8 mouse cellular contexts compared by ENCODE assay signal in genomic region chr11:121203859-121204160, GRCm38 (mm10). TPM values are rescaled to one million over a fixed set of nuclear protein-coding genes. Genes with fewer than 3 reads are reported as not detected.
DNase-seq lines count a peak whose midpoint lies in the region; ATAC-seq and TF ChIP-seq lines count a peak whose summit lies in the region.

No protein-coding gene starts in this region.

- no peak overlapping the region for H3K27ac ChIP-seq in kidney, postnatal 0 days
- H3K27ac ChIP-seq in cortical plate, adult 2 months (ENCODE audit: insufficient read depth, low read length) = no peak overlapping the region
- H3K27ac ChIP-seq in hindbrain, embryonic 16.5 days (ENCODE audit: low read depth, low read length) = peak overlapping the region; percentile 93
- H3K27ac ChIP-seq in midbrain, embryonic 16.5 days (ENCODE audit: low read length) = peak overlapping the region; percentile 93

- H3K4me3 ChIP-seq in kidney, postnatal 0 days (replicated peaks; ENCODE audit: low read depth, low read length) = peak overlapping the region; percentile 82
- peak overlapping the region; percentile 78 for H3K4me3 ChIP-seq in cortical plate, adult 2 months (ENCODE audit: insufficient read depth, low read length)
- H3K4me3 ChIP-seq in hindbrain, embryonic 16.5 days (ENCODE audit: low read length) = peak overlapping the region; percentile 81
- H3K4me3 ChIP-seq in midbrain, embryonic 16.5 days (ENCODE audit: low read depth, low read length) = peak overlapping the region; percentile 79

- no peaks in the 10 kb centered on the region for H3K4me1 ChIP-seq in kidney, postnatal 0 days (replicated peaks; ENCODE audit: insufficient read depth, low read length)
- H3K4me1 ChIP-seq in cortical plate, adult 2 months (ENCODE audit: control insufficient read depth, insufficient read depth, low read length) = no peaks in the 10 kb centered on the region
- H3K4me1 ChIP-seq in hindbrain, embryonic 16.5 days (ENCODE audit: control insufficient read depth, insufficient read depth, low read depth, low read length) = peaks cover 3% of the 10 kb centered on the region; the same call in 1 of the 2 replicates
- peaks cover 11% of the 10 kb centered on the region; the same call in 1 of the 2 replicates for H3K4me1 ChIP-seq in midbrain, embryonic 16.5 days (ENCODE audit: control insufficient read depth, insufficient read depth, low read length)

- no peak for TF ChIP-seq POLR2A in cortical plate, adult 2 months (IDR thresholded peaks at IDR 0.05; ENCODE audit: extremely low read depth, insufficient read depth, low read length)

- peak overlapping the region; percentile 76 for H3K4me2 ChIP-seq in kidney, postnatal 0 days (ENCODE audit: low read length)
- H3K4me2 ChIP-seq in hindbrain, embryonic 16.5 days (ENCODE audit: low read length) = peak overlapping the region; percentile 72
- peak overlapping the region; percentile 67 for H3K4me2 ChIP-seq in midbrain, embryonic 16.5 days (ENCODE audit: low read length)

- DNase-seq in kidney, postnatal 0 days (ENCODE audit: low spot score) = no peak
- no peak for DNase-seq in kidney, postnatal 10 days
- DNase-seq in ovary, postnatal 14 days (ENCODE audit: low spot score) = no peak
- DNase-seq in thymus, postnatal 0 days (ENCODE audit: low spot score) = no peak
- DNase-seq in urinary bladder, postnatal 25 days (ENCODE audit: low spot score) = no peak

- H3K27me3 ChIP-seq in kidney, postnatal 0 days (ENCODE audit: insufficient read depth, low read length) = no peaks in the 10 kb centered on the region
- H3K27me3 ChIP-seq in hindbrain, embryonic 16.5 days (replicated peaks; ENCODE audit: control insufficient read depth, insufficient read depth, low read length) = no peaks in the 10 kb centered on the region
- H3K27me3 ChIP-seq in midbrain, embryonic 16.5 days (ENCODE audit: control insufficient read depth, insufficient read depth, low read depth, low read length) = no peaks in the 10 kb centered on the region

- 0 out of 2 replicates have a peak overlapping the region, but pooled peaks have one; percentile 3 for H3K9ac ChIP-seq in kidney, postnatal 0 days (ENCODE audit: low read depth, low read length)
- peak overlapping the region; percentile 85 for H3K9ac ChIP-seq in hindbrain, embryonic 16.5 days (ENCODE audit: low read depth, low read length)
- H3K9ac ChIP-seq in midbrain, embryonic 16.5 days (ENCODE audit: low read depth, low read length) = peak overlapping the region; percentile 91

- no peaks in the 10 kb centered on the region for H3K9me3 ChIP-seq in kidney, postnatal 0 days (replicated peaks; ENCODE audit: low read length)
- H3K9me3 ChIP-seq in hindbrain, embryonic 16.5 days (ENCODE audit: control insufficient read depth, low read length) = no peaks in the 10 kb centered on the region
- no peaks in the 10 kb centered on the region for H3K9me3 ChIP-seq in midbrain, embryonic 16.5 days (replicated peaks; ENCODE audit: control insufficient read depth, low read length, poor library complexity, severe bottlenecking)

- WGBS in kidney, postnatal 0 days = 0% methylated on average over 5 of the region's 5 CpGs
- WGBS in hindbrain, embryonic 16.5 days = 2% methylated on average over 5 of the region's 5 CpGs
- 2% methylated on average over 5 of the region's 5 CpGs for WGBS in midbrain, embryonic 16.5 days

- TF ChIP-seq CTCF in kidney, postnatal 0 days (IDR thresholded peaks at IDR 0.05; ENCODE audit: low read depth) = no peak
- TF ChIP-seq CTCF in cortical plate, adult 2 months (IDR thresholded peaks at IDR 0.05; ENCODE audit: extremely low read depth, insufficient read depth, low read length) = no peak

- no peaks in the 10 kb centered on the region for H3K36me3 ChIP-seq in kidney, postnatal 0 days (ENCODE audit: insufficient read depth, low read length)
- no peaks in the 10 kb centered on the region for H3K36me3 ChIP-seq in hindbrain, embryonic 16.5 days (ENCODE audit: control insufficient read depth, insufficient read depth, low read length)
- peaks cover 5% of the 10 kb centered on the region; the same call in 1 of the 2 replicates for H3K36me3 ChIP-seq in midbrain, embryonic 16.5 days (ENCODE audit: control insufficient read depth, insufficient read depth, low read length)

- no peak for ATAC-seq in kidney, postnatal 0 days (replicated peaks; ENCODE audit: low FRiP score, low read depth)
- no peak for ATAC-seq in hindbrain, embryonic 16.5 days
- ATAC-seq in midbrain, embryonic 16.5 days = no peak

RNA-seq across cellular contexts. Expression of gene Hexdc, which starts 0.4 kb away (rescaled TPM):
- polyA plus RNA-seq in kidney, postnatal 0 days (2015; fragmentation: Nextera tagmentation; extraction: Ambion mirVana) = 8.4 and 8.9 TPM in 2 replicates
- polyA plus RNA-seq in cortical plate, adult 2 months (2012; rRNA removed) = 69.9 and 70.0 TPM in 2 replicates
- 31.4 and 37.9 TPM in 2 replicates for polyA plus RNA-seq in hindbrain, embryonic 16.5 days (2015; fragmentation: Nextera tagmentation; extraction: Ambion mirVana)
- polyA plus RNA-seq in midbrain, embryonic 16.5 days (2015; fragmentation: Nextera tagmentation; extraction: Ambion mirVana) = 34.5 and 40.9 TPM in 2 replicates
- 3.0 and 3.3 TPM in 2 replicates for polyA plus RNA-seq in thymus, postnatal 0 days (2015; fragmentation: Nextera tagmentation; extraction: Ambion mirVana)

RNA-seq across cellular contexts. Expression of gene Ogfod3, which starts 0.7 kb away (rescaled TPM):
- polyA plus RNA-seq in kidney, postnatal 0 days (2015; fragmentation: Nextera tagmentation; extraction: Ambion mirVana) = 37.9 and 38.1 TPM in 2 replicates
- 6.2 and 7.8 TPM in 2 replicates for polyA plus RNA-seq in cortical plate, adult 2 months (2012; rRNA removed)
- polyA plus RNA-seq in hindbrain, embryonic 16.5 days (2015; fragmentation: Nextera tagmentation; extraction: Ambion mirVana) = 32.7 and 33.3 TPM in 2 replicates
- polyA plus RNA-seq in midbrain, embryonic 16.5 days (2015; fragmentation: Nextera tagmentation; extraction: Ambion mirVana) = 24.0 and 27.6 TPM in 2 replicates
- polyA plus RNA-seq in thymus, postnatal 0 days (2015; fragmentation: Nextera tagmentation; extraction: Ambion mirVana) = 15.7 TPM in 2 replicates

RNA-seq across cellular contexts. Expression of gene Cybc1, which starts 25.3 kb away (rescaled TPM):
- polyA plus RNA-seq in kidney, postnatal 0 days (2015; fragmentation: Nextera tagmentation; extraction: Ambion mirVana) = 24.3 and 27.2 TPM in 2 replicates
- 25.9 and 27.5 TPM in 2 replicates for polyA plus RNA-seq in cortical plate, adult 2 months (2012; rRNA removed)
- polyA plus RNA-seq in hindbrain, embryonic 16.5 days (2015; fragmentation: Nextera tagmentation; extraction: Ambion mirVana) = 36.8 and 41.0 TPM in 2 replicates
- polyA plus RNA-seq in midbrain, embryonic 16.5 days (2015; fragmentation: Nextera tagmentation; extraction: Ambion mirVana) = 39.6 and 40.3 TPM in 2 replicates
- 66.9 and 68.0 TPM in 2 replicates for polyA plus RNA-seq in thymus, postnatal 0 days (2015; fragmentation: Nextera tagmentation; extraction: Ambion mirVana)

RNA-seq across cellular contexts. Expression of gene Narf, which starts 33.2 kb away (rescaled TPM):
- 30.7 and 34.6 TPM in 2 replicates for polyA plus RNA-seq in kidney, postnatal 0 days (2015; fragmentation: Nextera tagmentation; extraction: Ambion mirVana)
- polyA plus RNA-seq in cortical plate, adult 2 months (2012; rRNA removed) = 43.1 and 43.3 TPM in 2 replicates
- polyA plus RNA-seq in hindbrain, embryonic 16.5 days (2015; fragmentation: Nextera tagmentation; extraction: Ambion mirVana) = 85.9 and 89.8 TPM in 2 replicates
- 93.1 and 104 TPM in 2 replicates for polyA plus RNA-seq in midbrain, embryonic 16.5 days (2015; fragmentation: Nextera tagmentation; extraction: Ambion mirVana)
- 28.5 and 41.6 TPM in 2 replicates for polyA plus RNA-seq in thymus, postnatal 0 days (2015; fragmentation: Nextera tagmentation; extraction: Ambion mirVana)

RNA-seq across cellular contexts. Expression of gene Uts2r, which starts 43.7 kb away (rescaled TPM):
- not detected in 2 replicates for polyA plus RNA-seq in kidney, postnatal 0 days (2015; fragmentation: Nextera tagmentation; extraction: Ambion mirVana)
- polyA plus RNA-seq in cortical plate, adult 2 months (2012; rRNA removed) = 0.17 and 0.19 TPM in 2 replicates
- polyA plus RNA-seq in hindbrain, embryonic 16.5 days (2015; fragmentation: Nextera tagmentation; extraction: Ambion mirVana) = 0.73 and 0.89 TPM in 2 replicates
- polyA plus RNA-seq in midbrain, embryonic 16.5 days (2015; fragmentation: Nextera tagmentation; extraction: Ambion mirVana) = 0.83 and 1.1 TPM in 2 replicates
- 0.37 and 0.61 TPM in 2 replicates for polyA plus RNA-seq in thymus, postnatal 0 days (2015; fragmentation: Nextera tagmentation; extraction: Ambion mirVana)

Comparison
In these comparisons a context has a peak if more than half of its experiments do, and no peak if none do; other contexts are left out.
1. H3K27ac ChIP-seq: peak in hindbrain, embryonic 16.5 days (single experiment) and midbrain, embryonic 16.5 days (single experiment); none in kidney, postnatal 0 days (single experiment) and cortical plate, adult 2 months (single experiment).
2. H3K9ac ChIP-seq: peak in every context shown above with its lines; median percentile 91 in midbrain, embryonic 16.5 days; 85 in hindbrain, embryonic 16.5 days; 3 in kidney, postnatal 0 days.
3. Peak in every context shown above with its lines, with median percentiles within 50 percentile points of each other: H3K4me2 ChIP-seq and H3K4me3 ChIP-seq.